Mouse (Mus musculus): Measurements from ENCODE around the gene Spag6l.

- no peak for TF ChIP-seq POLR2A (IDR thresholded peaks at IDR 0.05; ENCODE audit: borderline replicate concordance, extremely low read depth, insufficient read depth, insufficient read length, poor library complexity, severe bottlenecking)
- TF ChIP-seq CTCF (IDR thresholded peaks at IDR 0.05; ENCODE audit: borderline replicate concordance, extremely low read depth, insufficient read depth, insufficient read length): no peak
Measured at GRCm38 (mm10) chr16:16829671-16830070, 415 bp upstream of the Spag6l start.
